Comparison of ENCODE assay signal across 7 mouse cellular contexts in the genomic region with DNA sequence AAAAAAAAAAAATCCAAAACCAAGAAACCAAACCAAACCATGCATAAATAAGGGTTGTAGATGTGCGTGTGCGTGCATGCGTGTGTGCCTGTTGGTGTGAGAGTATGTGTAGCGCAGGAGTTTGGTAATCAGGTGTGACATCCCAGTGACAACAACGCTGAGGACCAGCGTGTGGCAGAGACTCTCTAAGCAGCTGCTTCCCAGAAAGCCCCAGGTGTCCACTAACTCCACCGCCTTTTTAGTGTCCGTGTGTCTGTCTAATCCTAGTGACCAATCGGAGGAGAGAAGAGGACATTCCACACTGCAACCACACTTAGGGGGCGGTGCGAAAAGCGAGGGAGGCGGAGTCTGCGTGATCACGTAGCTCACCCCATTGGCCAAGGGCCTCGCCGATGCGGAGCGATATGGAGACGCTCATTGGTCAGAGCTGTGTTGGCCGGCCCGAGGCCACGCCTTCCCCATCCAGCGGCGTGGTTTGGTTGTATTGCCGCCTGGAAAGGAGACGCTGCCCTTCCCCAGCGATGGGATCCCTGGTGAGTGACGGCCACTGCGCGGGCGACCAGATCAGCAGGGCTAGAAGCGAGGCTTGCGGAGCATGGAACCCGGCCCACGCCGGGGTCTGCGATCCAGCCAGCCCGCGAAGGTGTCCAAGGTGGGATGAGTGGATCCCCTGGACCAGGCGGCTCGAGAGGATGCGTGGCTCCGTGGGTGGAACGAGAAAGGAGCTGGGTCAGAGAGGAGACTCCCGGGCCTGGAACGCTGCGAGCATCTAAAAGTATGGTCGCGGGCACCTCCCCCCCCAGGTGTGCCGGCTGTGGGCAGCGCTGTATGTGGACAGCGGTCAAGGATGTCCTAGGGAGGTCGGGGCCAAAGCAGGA. TPM values are rescaled to one million over a fixed set of nuclear protein-coding genes. Genes with fewer than 3 reads are reported as not detected.
DNase-seq lines count a peak whose midpoint lies in the region; ATAC-seq lines count a peak whose summit lies in the region.

A gene (plus strand): TSS at position 461 of the 878 bp plus-strand sequence.

- H3K27ac ChIP-seq in intestine, embryonic 15.5 days, result peak within 1 kb of the TSS; percentile 65
- peak within 1 kb of the TSS; percentile 90 for H3K27ac ChIP-seq in midbrain, embryonic 10.5 days (replicated peaks)

- peak; percentile 99 for ATAC-seq in intestine, embryonic 15.5 days

- WGBS in intestine, embryonic 15.5 days, result under 1% methylated on average over 54 of the region's 54 CpGs
- under 1% methylated on average over 54 of the region's 54 CpGs for WGBS in midbrain, embryonic 10.5 days

- no peaks in the 10 kb centered on the region for H3K9me3 ChIP-seq in intestine, embryonic 15.5 days
- H3K9me3 ChIP-seq in midbrain, embryonic 10.5 days (replicated peaks), result no peaks in the 10 kb centered on the region

- H3K4me3 ChIP-seq in intestine, embryonic 15.5 days (replicated peaks), result peak within 1 kb of the TSS; percentile 93
- peak within 1 kb of the TSS; percentile 97 for H3K4me3 ChIP-seq in midbrain, embryonic 10.5 days

- peak within 1 kb of the TSS; percentile 80 for H3K4me2 ChIP-seq in intestine, embryonic 15.5 days (replicated peaks)

- intact Hi-C loops in gastrocnemius, postnatal 36 days (cut with DNase I), result no loop called here
- intact Hi-C loops in left cerebral cortex, postnatal 25 days (cut with DNase I), result loop anchor here (2.0 kb wide), 2 partner anchors 15 to 297 kb away; no protein-coding TSS in a partner anchor

- peaks cover 19% of the 10 kb centered on the region for H3K4me1 ChIP-seq in intestine, embryonic 15.5 days (replicated peaks)
- peaks cover 24% of the 10 kb centered on the region for H3K4me1 ChIP-seq in midbrain, embryonic 10.5 days

- H3K36me3 ChIP-seq in intestine, embryonic 15.5 days, result peaks cover 16% of the 10 kb centered on the region
- peaks cover 27% of the 10 kb centered on the region for H3K36me3 ChIP-seq in midbrain, embryonic 10.5 days

- peak; percentile 100 for DNase-seq in adrenal gland, adult 2 months
- peak; percentile 99 for DNase-seq in embryo, embryonic 11.5 days (ENCODE audit: low read depth, low spot score)
- peak; percentile 98 to 99 for DNase-seq in gastrocnemius, postnatal 36 days
- DNase-seq in left cerebral cortex, postnatal 25 days (ENCODE audit: low spot score in 2 of 2), result peak; percentile 98 to 100
- peak; percentile 99 for DNase-seq in midbrain, embryonic 10.5 days (ENCODE audit: low spot score)
- peak; percentile 93 for DNase-seq in right cerebral cortex, postnatal 4 days

- peak within 1 kb of the TSS; percentile 86 for H3K9ac ChIP-seq in intestine, embryonic 15.5 days

- H3K27me3 ChIP-seq in intestine, embryonic 15.5 days (replicated peaks), result no peaks in the 10 kb centered on the region
- H3K27me3 ChIP-seq in midbrain, embryonic 10.5 days (ENCODE audit: low read depth, poor library complexity, severe bottlenecking), result no peaks in the 10 kb centered on the region

RNA-seq across cellular contexts. Expression of the gene that starts here (rescaled TPM):
- 100 to 1,000 TPM in 1 of 2 experiments, 10 to 100 TPM in 1; 71.7 to 111 TPM for total RNA-seq in adrenal gland, adult 2 months (2021)
- 55.8 and 68.1 TPM in 2 replicates for polyA plus RNA-seq in adrenal gland, adult 2 months (2012; rRNA removed)
- 10 to 100 TPM; 15.5 to 19.6 TPM for total RNA-seq in gastrocnemius, postnatal 36 days (2021)
- 20.9 and 24.1 TPM in 2 replicates for polyA plus RNA-seq in intestine, embryonic 15.5 days (2015; fragmentation: Nextera tagmentation; extraction: Ambion mirVana)
- total RNA-seq in left cerebral cortex, postnatal 25 days (2021), result 100 to 1,000 TPM; 120 to 124 TPM
- polyA plus RNA-seq in midbrain, embryonic 10.5 days (2016; fragmentation: Nextera tagmentation; extraction: Ambion mirVana), result 27.8 and 29.6 TPM in 2 replicates

Comparison
In these comparisons a context has a peak if more than half of its experiments do, and no peak if none do; other contexts are left out.
1. Peak in every context shown above with its lines: DNase-seq, ATAC-seq, H3K4me3 ChIP-seq and H3K27ac ChIP-seq.